Mouse (Mus musculus) erythroblast, embryonic 14.5 days (primary cell): ENCODE measurements around the gene Gyg.

Experiments used
- GATA1 ChIP-seq: IDR thresholded peaks from 2 replicates; pipeline ENCODE4 v1.6.1; 2012; ENCODE audit warnings: low read length, inconsistent platforms, mixed read lengths
- TAL1 ChIP-seq: IDR thresholded peaks from 3 replicates; pipeline ENCODE4 v1.6.1; 2012; ENCODE audit warnings: low read length, inconsistent platforms, mixed read lengths

GRCm38 (mm10) chr3:20103830-20104229 lies 51.3 kb downstream of the Gyg start:
- TF ChIP-seq TAL1 = no peak
- TF ChIP-seq GATA1 = no peak
